Mouse (Mus musculus) lung, postnatal 0 days (tissue): ENCODE results near the gene Ucp1. TPM values are rescaled to one million over a fixed set of nuclear protein-coding genes. Genes with fewer than 3 reads are reported as not detected.
A peak's percentile ranks its signal among the peaks of the same experiment; 100 is the strongest.

Source experiments
- ATAC-seq: fragments of 200-750 bp; cut with Nextera tagmentation; 2 replicates; pipeline ENCODE4 v1.8.0; 2017; ENCODE audit warnings: moderate library complexity
- DNase-seq: peaks from one replicate; pipeline ENCODE4 v3.0.0-alpha.2; 2016; ENCODE audit warnings: low spot score
- H3K27ac ChIP-seq: fragments of 300-500 bp; sonication (generic); 2 replicates; pipeline ENCODE4 v1.5.1; 2014; ENCODE audit warnings: antibody characterized with exemption, mild to moderate bottlenecking, low read length, mixed read lengths
- H3K27me3 ChIP-seq: fragments of 300-500 bp; sonication (generic); replicated peaks from 2 replicates; pipeline ENCODE4 v1.6.1; 2014; ENCODE audit warnings: low read length, mixed read lengths; ENCODE audit not compliant: insufficient read depth
- H3K36me3 ChIP-seq: fragments of 300-500 bp; sonication (generic); 2 replicates; pipeline ENCODE4 v1.6.1; 2014; ENCODE audit warnings: low read length, mixed read lengths; ENCODE audit not compliant: insufficient read depth
- H3K4me1 ChIP-seq: fragments of 300-500 bp; sonication (generic); 2 replicates; pipeline ENCODE4 v1.6.1; 2014; ENCODE audit warnings: antibody characterized with exemption, low read depth, low read length, mixed read lengths; ENCODE audit not compliant: insufficient read depth
- H3K4me2 ChIP-seq: fragments of 300-500 bp; sonication (generic); replicated peaks from 2 replicates; pipeline ENCODE4 v1.6.1; 2014; ENCODE audit warnings: low read depth, mild to moderate bottlenecking, low read length, moderate library complexity, mixed read lengths
- H3K4me3 ChIP-seq: fragments of 300-500 bp; sonication (generic); 2 replicates; pipeline ENCODE4 v1.5.1; 2014; ENCODE audit warnings: low read depth, low read length
- H3K9ac ChIP-seq: fragments of 300-500 bp; sonication (generic); replicated peaks from 2 replicates; pipeline ENCODE4 v1.6.1; 2014; ENCODE audit warnings: low read depth, mild to moderate bottlenecking
- H3K9me3 ChIP-seq: fragments of 300-500 bp; sonication (generic); 2 replicates; pipeline ENCODE4 v1.6.1; 2016; ENCODE audit warnings: low read length, mixed read lengths
- CTCF ChIP-seq: IDR thresholded peaks from 2 replicates; pipeline ENCODE4 v1.5.1; 2016; ENCODE audit warnings: antibody characterized with exemption, mild to moderate bottlenecking
- EP300 ChIP-seq: IDR thresholded peaks from 2 replicates; pipeline ENCODE4 v1.6.1; 2016; ENCODE audit warnings: antibody characterized with exemption, mild to moderate bottlenecking, control low read depth
- WGBS: fragments of 180-500 bp; shearing (Covaris S2); extraction: QIAGEN DNeasy Blood & Tissue Kit; methylation state at CpG from one replicate; pipeline ENCODE4 v1.1.7; 2014; 5-methylcytosine and 5-hydroxymethylcytosine counted together
- polyA plus RNA-seq: library from polyadenylated mRNA; unstranded; fragments of >200 nt; fragmentation: Nextera tagmentation; extraction: Ambion mirVana; gene quantifications from 2 replicates; pipeline ENCODE4 v1.2.1, GENCODE M21; 2015

Gene Ucp1
- polyA plus RNA-seq, 1 experiment from 2014 or later: 0.07 TPM

GRCm38 (mm10) chr8:83260418-83261215 lies 29.5 kb upstream of the Ucp1 start:
- Histone ChIP-seq H3K4me1 (no peaks in the 10 kb centered on the region), H3K4me2 (no peak overlapping the region), H3K27ac (no peak overlapping the region), H3K36me3 (no peaks in the 10 kb centered on the region), H3K4me3 (no peak overlapping the region), H3K9me3 (no peaks in the 10 kb centered on the region), H3K27me3 (no peaks in the 10 kb centered on the region), H3K9ac (no peak overlapping the region)
- TF ChIP-seq CTCF (peak; percentile 95), EP300 (no peak)
- ATAC-seq (peak; percentile 87), DNase-seq (peak; percentile 71)
- WGBS: 70% methylated on average over 16 of the region's 16 CpGs

GRCm38 (mm10) chr8:83271172-83271571 lies 19.0 kb upstream of the Ucp1 start:
- H3K27me3 ChIP-seq: no peaks in the 10 kb centered on the region
- ATAC-seq: no peak
- H3K4me1 ChIP-seq: no peaks in the 10 kb centered on the region
- no peaks in the 10 kb centered on the region for H3K36me3 ChIP-seq
- H3K9ac ChIP-seq: no peak overlapping the region
- WGBS: 93% methylated on average over 14 of the region's 14 CpGs
- TF ChIP-seq EP300 (no peak), CTCF (no peak)
- H3K4me3 ChIP-seq: no peak overlapping the region
- no peak overlapping the region for H3K4me2 ChIP-seq
- no peak for DNase-seq
- H3K9me3 ChIP-seq: no peaks in the 10 kb centered on the region
- no peak overlapping the region for H3K27ac ChIP-seq

GRCm38 (mm10) chr8:83272464-83272863 lies 17.7 kb upstream of the Ucp1 start:
- H3K36me3 ChIP-seq: no peaks in the 10 kb centered on the region
- no peak overlapping the region for H3K27ac ChIP-seq
- no peak for TF ChIP-seq CTCF
- no peak for TF ChIP-seq EP300
- ATAC-seq: peak; percentile 40; the same call in 1 of the 2 replicates
- H3K4me2 ChIP-seq: no peak overlapping the region; the same call in 1 of the 2 replicates
- no peak overlapping the region for H3K9ac ChIP-seq
- no peaks in the 10 kb centered on the region for H3K9me3 ChIP-seq
- H3K4me3 ChIP-seq: no peak overlapping the region
- no peaks in the 10 kb centered on the region for H3K4me1 ChIP-seq
- 56% methylated on average over 10 of the region's 10 CpGs for WGBS
- no peaks in the 10 kb centered on the region for H3K27me3 ChIP-seq
- peak; percentile 49 for DNase-seq

- H3K4me2 ChIP-seq: no peak overlapping the region
- no peak overlapping the region for H3K27ac ChIP-seq
- 36% methylated on average over 11 of the region's 11 CpGs for WGBS
- H3K4me3 ChIP-seq: no peak overlapping the region
- H3K9ac ChIP-seq: no peak overlapping the region
- H3K36me3 ChIP-seq: no peaks in the 10 kb centered on the region
- no peaks in the 10 kb centered on the region for H3K4me1 ChIP-seq
- TF ChIP-seq EP300 (no peak), CTCF (no peak)
- ATAC-seq (no peak; the same call in 1 of the 2 replicates), DNase-seq (no peak)
- no peaks in the 10 kb centered on the region for H3K9me3 ChIP-seq
- H3K27me3 ChIP-seq: no peaks in the 10 kb centered on the region
These were observed 15.7 kb upstream of the Ucp1 start for GRCm38 (mm10) chr8:83274470-83274869.

- WGBS: 75% methylated on average over 6 of the region's 6 CpGs
- Histone ChIP-seq H3K27me3 (no peaks in the 10 kb centered on the region), H3K9ac (no peak overlapping the region), H3K9me3 (no peaks in the 10 kb centered on the region), H3K4me1 (no peaks in the 10 kb centered on the region), H3K4me2 (no peak overlapping the region), H3K27ac (no peak overlapping the region), H3K4me3 (no peak overlapping the region), H3K36me3 (no peaks in the 10 kb centered on the region)
- ATAC-seq: no peak
- DNase-seq: no peak
- no peak for TF ChIP-seq EP300
These were observed 11.7 kb upstream of the Ucp1 start for GRCm38 (mm10) chr8:83278431-83278830.

GRCm38 (mm10) chr8:83285391-83285790 lies 4.8 kb upstream of the Ucp1 start:
- ATAC-seq (no peak), DNase-seq (no peak)
- Histone ChIP-seq H3K4me3 (no peak overlapping the region), H3K27me3 (0 out of 2 replicates have a peak, but pooled peaks cover 13% of the 10 kb centered on the region), H3K36me3 (no peaks in the 10 kb centered on the region), H3K9ac (no peak overlapping the region), H3K9me3 (no peaks in the 10 kb centered on the region), H3K27ac (no peak overlapping the region), H3K4me2 (no peak overlapping the region), H3K4me1 (no peaks in the 10 kb centered on the region)
- TF ChIP-seq CTCF (no peak), EP300 (no peak)
- 61% methylated on average over 8 of the region's 8 CpGs for WGBS
